Mouse (Mus musculus): ENCODE results near the gene Chmp5.

DNA sequence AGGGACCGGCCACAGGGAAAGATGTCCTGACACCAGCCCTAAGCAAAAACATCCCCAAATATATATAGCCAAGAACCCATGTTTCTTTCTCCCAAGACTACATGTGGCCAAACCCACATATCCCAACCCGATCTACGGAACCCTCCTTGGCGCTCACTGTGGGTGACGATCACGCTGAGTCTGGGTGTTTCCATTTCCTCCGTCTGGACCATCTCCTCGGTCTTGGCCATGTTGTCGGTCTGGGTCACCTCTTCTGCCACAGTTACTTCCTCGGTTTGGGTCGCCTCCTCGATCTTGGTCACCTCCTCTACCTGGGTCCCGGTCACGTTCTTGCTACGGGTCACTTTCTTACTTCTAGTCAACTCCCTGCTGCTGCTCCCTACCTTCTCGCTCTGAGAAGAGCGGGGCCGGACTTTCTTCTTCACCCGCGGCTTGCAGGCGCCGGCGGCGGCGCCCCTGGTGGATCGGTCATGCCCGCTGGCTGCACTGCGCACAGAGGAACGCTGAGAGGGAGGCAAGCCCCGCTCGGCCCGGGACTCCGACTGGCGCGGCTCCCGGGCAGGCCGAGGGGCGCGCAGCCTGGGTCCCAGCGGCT is 545 bp upstream of the Chmp5 start:
- TF ChIP-seq EP300 (IDR thresholded peaks at IDR 0.05; ENCODE audit: low read depth) (no peak), CTCF (IDR thresholded peaks at IDR 0.05; ENCODE audit: low read depth) (0 out of 2 replicates have a peak, but pooled peaks have one; percentile 25)
